Mouse (Mus musculus) lung, postnatal 4 days (tissue): ENCODE results near the gene Osbpl2.
A peak's percentile ranks its signal among the peaks of the same experiment; 100 is the strongest.

Experiments used
- DNase-seq, 2 experiments: peaks; one replicate each; pipeline ENCODE4 v3.0.0; 2021

Gene Osbpl2

DNA sequence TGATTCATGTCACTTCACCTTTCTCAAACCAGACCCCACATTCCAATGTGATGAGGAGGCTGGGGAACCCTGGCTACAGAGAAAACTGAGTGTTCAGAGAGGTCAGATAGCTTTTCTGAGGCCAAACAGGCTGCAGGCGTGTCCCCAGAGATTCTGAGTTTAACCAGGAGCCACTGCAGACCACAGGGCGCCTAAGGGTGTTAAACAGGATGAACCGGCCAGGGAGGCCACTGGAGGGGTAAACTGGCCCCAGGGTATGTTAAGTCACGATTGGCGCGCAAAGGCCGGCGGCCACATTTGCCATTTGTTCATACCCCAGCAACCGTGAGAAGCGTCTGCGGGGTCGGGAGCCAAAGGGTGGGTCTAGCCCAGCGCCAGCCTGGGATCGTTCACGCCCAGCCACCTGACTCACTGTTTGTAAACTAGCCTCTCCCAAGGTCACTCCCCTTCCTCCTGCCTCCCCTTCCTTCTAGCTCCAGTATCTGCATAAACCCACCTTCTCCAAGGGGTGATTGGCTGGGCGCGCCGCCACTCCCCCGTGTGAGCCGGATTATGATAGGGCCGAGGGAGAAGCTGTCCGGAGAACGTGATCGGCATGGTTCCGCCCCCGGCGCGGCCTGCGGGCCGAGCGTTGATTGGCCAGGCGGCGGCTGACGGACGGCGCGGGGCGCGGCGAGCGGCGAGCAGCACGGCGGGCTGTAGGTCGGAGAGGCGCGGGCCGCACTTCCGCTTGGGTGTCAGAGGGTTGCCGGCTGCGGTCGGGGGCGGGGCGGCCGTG is at the start of gene Osbpl2:
Gene Osbpl2 (plus strand): TSS at position 646 of the 778 bp plus-strand sequence.
- peak; percentile 100 for DNase-seq

GRCm38 (mm10) chr2:180069770-180070480 is 49.2 kb upstream of the Osbpl2 start:
- no peak for DNase-seq

- DNase-seq, result peak; percentile 96
Measured at GRCm38 (mm10) chr2:180070481-180071453, 48.3 kb upstream of the Osbpl2 start, which contains the start of gene Mtg2. TSS of gene Mtg2 (plus strand) at chr2:180070588.

DNA sequence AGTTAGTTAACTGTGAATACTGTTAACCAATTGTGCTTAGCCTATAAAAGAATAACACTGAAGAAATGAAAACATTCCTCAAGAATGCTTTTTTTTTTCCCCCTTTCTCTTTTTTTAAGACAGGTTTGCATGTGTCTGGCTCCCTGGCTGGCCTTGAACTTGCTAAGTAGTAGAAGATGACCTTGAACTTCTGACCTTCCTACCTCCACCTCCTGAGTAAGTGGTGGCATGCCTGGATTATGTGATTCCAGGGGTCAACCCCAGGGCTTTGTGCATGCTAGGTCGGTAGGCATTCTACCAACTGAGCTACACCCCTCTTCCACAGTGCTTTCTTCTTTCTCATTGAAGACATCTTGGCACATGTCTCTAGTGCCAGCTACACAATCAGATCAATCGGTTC is 47.4 kb upstream of the Osbpl2 start:
- no peak for DNase-seq

- DNase-seq, result no peak
Measured at GRCm38 (mm10) chr2:180072886-180073285, 46.2 kb upstream of the Osbpl2 start.

DNA sequence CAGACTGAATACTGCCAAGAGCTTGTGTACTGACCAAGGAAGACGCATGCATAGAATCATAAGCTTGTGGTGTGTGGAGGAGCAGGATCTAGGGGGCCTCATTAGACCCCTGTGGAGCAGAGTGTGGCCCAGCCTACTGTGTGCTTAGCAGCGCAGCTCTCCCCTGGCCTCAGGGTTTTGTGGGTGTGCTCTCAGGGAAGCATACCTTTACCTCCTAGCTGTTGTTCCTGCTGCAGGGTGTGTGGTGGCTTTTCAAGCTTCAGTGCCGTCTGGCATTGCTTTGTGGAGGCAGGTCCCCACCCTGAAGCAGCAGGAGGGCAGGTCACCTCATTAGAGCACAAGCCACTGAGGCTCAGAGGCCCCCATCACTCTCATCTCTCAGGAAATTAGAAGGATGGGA is 41.5 kb upstream of the Osbpl2 start:
- no peak for DNase-seq

- peak in 1 of 2 experiments; percentile 23 for DNase-seq
Measured at GRCm38 (mm10) chr2:180080680-180081079, 38.4 kb upstream of the Osbpl2 start.

GRCm38 (mm10) chr2:180083063-180083462 is 36.0 kb upstream of the Osbpl2 start:
- no peak for DNase-seq

DNA sequence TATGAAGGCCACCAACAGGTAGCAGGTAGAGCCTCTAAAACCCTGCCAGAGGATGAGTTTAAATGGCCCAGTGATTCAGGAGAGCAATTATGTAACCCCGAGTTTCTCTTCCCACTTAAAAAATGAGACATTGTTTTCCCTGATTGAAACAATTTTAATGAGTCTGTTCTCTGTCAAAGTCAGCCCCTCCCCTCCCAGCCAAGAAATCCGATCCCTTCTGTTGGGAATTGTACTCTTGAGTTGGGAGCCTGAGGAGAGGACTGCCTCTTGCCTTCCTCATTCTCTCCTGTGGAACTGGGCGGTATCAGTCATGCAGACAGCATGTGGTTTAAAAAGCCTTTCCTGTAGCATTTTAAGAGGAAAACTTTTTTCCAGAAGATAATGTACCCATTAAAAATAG is 34.5 kb upstream of the Osbpl2 start:
- DNase-seq, result no peak

DNA sequence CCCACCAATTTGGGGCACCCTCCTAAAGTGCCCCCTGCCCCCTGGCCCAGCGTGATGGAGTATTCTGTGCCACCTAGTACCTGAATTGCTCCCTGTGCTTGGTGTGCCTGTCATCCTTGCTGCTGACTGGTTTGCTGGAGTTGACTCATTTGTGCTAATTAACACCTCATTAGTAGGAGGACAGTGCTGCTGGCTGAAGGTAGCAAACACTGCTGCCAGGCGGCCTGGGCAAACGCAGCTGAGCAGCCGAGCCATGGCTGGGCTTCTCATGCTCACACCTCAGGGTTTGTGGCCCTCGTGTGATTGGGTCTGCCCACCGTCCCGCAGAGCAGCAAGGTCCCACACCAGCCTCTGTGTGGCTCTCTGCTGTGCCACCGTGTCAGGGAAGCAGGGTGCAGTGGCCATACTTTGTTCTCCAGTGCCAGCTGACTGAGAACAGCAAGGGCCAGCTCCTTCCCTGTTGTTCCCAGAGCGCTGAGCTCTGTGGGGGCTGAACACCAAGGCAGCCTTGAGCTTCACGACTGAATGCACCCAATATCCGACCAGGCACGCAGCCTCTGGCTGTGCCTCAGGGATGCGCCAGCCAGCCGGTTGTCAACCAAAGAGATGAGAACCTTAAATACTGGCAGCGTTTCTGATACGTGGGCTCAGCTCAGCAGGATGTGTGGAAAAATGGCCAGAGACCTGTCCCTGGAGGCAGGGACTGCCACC is 33.0 kb upstream of the Osbpl2 start:
- DNase-seq, result peak in 1 of 2 experiments; percentile 16

- DNase-seq, result peak in 1 of 2 experiments; percentile 14
Measured at GRCm38 (mm10) chr2:180086637-180087027, 32.5 kb upstream of the Osbpl2 start.

- DNase-seq, result no peak
Measured at GRCm38 (mm10) chr2:180087472-180087871, 31.6 kb upstream of the Osbpl2 start.

DNA sequence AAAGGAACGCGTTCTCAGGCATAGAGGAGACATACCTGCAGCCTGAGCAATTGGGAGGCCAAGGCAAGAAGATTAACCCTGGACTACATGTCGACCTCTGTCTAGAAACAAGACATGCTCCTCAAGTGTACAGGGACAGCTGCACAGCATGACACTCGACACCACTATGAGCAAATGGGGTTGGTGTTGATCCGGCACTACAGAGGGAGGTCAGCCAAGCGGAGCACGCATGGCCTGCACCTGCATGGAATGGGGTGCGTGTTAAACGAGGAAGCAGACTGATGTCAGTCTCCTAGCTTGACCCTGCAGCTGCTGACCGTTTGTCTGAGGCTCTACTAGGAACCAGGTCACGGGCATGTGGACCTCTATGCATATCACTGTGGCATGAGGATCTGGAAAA is 28.8 kb upstream of the Osbpl2 start:
- DNase-seq, result peak in 1 of 2 experiments; percentile 13

- DNase-seq, result no peak
Measured at GRCm38 (mm10) chr2:180095711-180096110, 23.4 kb upstream of the Osbpl2 start.

DNA sequence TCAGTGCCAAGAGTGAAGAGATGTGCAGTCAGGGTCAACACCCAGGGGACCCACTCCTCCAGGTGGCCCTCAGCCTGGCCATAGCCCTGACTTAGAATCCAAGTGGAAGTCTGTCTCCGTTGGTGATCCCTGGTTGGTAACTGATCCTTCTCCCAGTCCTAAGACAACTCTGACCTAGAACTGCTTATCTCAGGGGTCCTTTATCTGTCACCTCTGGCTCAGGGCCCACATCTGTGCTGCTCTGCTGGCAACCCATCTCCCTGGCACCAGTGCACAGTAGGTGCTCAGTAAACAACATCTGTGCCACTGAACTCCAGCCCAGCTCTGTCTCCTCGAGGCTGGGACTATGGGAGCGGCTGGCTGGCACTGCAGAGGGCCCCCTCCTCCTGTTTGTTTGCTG is 21.5 kb upstream of the Osbpl2 start:
- no peak for DNase-seq

GRCm38 (mm10) chr2:180098167-180098566 is 20.9 kb upstream of the Osbpl2 start:
- DNase-seq, result peak in 1 of 2 experiments; percentile 19

DNA sequence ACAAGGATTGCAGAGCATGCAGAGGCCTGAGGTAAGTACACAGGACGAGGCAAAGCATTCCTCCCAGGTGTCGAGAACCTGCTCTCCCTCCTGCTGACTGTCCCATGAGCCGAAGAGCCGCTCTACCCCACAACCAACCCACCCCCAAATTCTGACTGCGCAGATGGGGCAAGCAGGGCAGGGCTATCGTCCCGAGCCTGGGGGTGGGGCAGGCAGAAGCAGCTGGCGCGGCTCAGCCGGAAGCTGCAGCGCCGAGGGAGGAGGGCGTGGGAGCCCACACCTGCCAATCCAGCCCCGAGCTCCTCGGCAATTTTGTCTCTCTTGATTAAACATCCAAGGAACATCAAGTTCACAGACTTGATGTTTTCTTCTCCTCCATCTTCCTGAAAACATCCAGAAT is 19.6 kb upstream of the Osbpl2 start:
- DNase-seq, result peak in 1 of 2 experiments; percentile 27

DNA sequence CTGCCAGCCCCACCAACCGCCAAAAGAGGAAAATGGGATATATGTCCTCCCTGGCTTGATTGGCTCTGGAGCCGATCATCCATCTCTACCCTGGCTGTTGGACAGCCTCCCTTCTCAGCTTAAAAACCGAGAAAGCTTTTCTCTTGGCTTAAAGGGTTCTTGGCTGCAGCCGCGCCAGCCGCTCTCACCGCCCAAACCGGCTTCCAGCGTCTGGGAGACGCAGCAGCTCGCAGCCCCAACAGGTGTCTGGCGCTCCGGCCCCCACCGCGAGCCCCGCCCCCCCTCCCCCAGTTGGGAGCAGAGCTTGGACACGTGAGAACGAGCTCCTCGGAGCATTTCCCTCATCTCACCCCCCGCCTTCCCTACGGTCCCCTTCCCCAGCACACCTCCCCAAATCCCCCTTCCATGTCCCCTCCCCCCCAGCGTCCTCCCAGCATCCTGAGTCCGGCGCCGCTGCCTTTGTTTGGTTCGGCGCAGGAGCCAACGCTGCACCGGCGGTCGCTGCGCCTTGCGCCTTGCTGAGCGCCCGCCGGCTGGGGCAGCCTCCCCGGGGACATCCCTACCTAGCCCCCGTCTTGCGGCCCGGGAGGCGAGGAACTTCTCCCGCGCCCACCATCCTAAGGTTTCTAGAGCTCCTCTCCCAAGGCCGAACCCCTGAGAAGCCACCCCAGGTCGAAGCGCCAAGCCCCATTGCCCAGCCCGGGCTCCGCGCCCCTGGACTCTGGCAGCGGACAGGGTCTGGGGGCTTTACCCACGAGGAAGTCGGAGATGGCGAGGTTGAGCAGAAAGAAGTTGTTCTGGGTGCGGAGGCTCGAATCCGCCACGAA is 15.7 kb upstream of the Osbpl2 start:
- DNase-seq, result peak in 1 of 2 experiments; percentile 18

DNA sequence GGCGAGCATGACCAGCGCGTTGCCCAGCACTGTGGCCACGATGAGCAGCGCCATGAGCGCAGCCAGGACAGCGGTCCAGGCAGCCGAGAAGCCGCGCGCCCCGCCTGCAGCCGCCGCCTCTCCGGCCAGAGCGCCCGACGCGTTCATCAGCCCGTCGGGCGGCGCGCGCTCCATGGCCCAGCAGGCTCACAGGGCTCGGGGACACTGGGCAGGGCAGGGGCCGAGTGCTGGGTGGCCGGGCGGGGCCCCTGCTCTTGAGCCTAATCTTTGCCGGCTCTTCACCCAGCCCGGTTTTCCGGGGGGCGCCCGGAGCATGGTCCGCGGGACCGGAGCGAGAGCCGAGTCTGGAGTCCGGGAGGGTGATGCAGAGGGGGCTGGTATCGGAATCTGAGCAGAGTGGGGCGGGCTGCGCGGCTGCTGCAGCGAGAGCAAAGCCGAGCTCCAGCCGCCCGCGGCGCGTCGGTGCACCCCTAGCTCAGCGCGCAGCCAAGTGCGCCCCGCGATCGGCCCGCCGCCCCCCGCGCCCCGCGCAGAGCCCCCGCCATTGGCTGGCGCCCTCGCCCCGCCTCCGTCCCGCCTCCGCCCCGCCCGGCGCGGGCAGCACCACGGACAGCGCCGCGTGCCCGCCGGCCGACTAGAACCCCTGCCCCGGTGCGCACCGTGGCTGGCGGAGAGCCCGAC is 15.0 kb upstream of the Osbpl2 start, which contains the start of gene Hrh3:
Gene Hrh3 (minus strand): TSS at position 511 of the 681 bp plus-strand sequence.
- peak; percentile 87 for DNase-seq

DNA sequence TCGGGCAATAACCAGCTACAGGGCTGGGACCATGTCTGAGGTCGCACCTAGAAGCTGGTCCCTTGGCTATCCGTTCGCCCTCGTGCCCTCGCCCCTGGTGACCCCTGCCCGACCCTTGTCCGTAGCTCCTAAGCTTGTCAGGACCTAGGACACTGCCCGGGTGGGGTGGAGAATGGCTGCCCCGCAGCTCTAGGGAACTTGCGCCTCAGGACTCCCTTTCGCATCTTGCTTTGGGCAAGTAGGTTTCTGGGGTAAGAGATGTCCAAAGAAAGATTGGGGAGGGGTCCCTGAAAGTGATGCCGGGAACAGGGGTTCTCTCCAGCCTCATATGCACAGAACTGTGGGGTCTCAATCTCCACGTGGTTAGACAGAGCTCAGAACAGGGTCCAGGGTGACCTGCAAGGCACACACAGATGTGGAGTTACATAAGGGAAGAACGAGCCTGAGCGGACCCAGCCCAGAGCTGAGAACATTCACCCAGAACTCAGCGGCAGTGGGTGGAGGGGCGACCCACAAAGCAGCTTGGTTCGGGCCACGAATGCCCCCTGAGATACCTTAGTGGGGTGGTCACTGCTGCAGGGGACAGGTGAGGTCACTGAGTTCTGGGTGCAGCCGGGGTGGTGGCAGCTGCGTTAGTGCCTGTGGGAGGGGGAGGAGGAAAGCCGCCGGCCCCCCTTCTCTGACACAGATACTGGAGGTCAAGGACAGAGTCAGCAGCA is 14.3 kb upstream of the Osbpl2 start:
- peak in 1 of 2 experiments; percentile 17 for DNase-seq
